Mouse (Mus musculus) olfactory bulb, adult 2 months (tissue): ENCODE data around the gene Pax4. TPM values are rescaled to one million over a fixed set of nuclear protein-coding genes. Genes with fewer than 3 reads are reported as not detected.

Experiments used
- H3K27ac ChIP-seq: fragments of 200-500 bp; 2 replicates; pipeline ENCODE4 v1.5.1; 2012; ENCODE audit warnings: low read depth, low read length; ENCODE audit not compliant: insufficient read depth
- H3K4me1 ChIP-seq: fragments of 200-500 bp; 2 replicates; pipeline ENCODE4 v1.6.1; 2012; ENCODE audit warnings: low read length; ENCODE audit not compliant: control insufficient read depth, insufficient read depth
- H3K4me3 ChIP-seq: fragments of 200-500 bp; 2 replicates; pipeline ENCODE4 v1.5.1; 2012; ENCODE audit warnings: mild to moderate bottlenecking, low read depth, low read length, moderate library complexity; ENCODE audit not compliant: insufficient read depth
- CTCF ChIP-seq: fragments of 200-500 bp; IDR thresholded peaks from 2 replicates; pipeline ENCODE4 v1.5.1; 2012; ENCODE audit warnings: low read depth, mild to moderate bottlenecking, low read length, moderate library complexity; ENCODE audit not compliant: insufficient read depth
- POLR2A ChIP-seq: fragments of 200-500 bp; IDR thresholded peaks from 2 replicates; pipeline ENCODE4 v1.6.1; 2012; ENCODE audit warnings: mild to moderate bottlenecking, low read depth, low read length, moderate library complexity; ENCODE audit not compliant: insufficient read depth
- WGBS: fragments of 180-500 bp; shearing (Covaris S2); methylation state at CpG from one replicate; pipeline ENCODE4 v1.1.7; 2018; 5-methylcytosine and 5-hydroxymethylcytosine counted together
- polyA plus RNA-seq: library from polyadenylated mRNA; stranded (reverse); fragments of >200 nt; gene quantifications from 2 replicates; pipeline ENCODE4 v1.2.4, GENCODE M21; 2012; ENCODE audit warnings: low replicate concordance; ENCODE audit not compliant: missing spikeins, insufficient read depth, insufficient read length

Pax4 gene
- polyA plus RNA-seq, 1 experiment, result not detected

- Histone ChIP-seq H3K27ac (no peak overlapping the region), H3K4me3 (no peak overlapping the region), H3K4me1 (peaks cover 31% of the 10 kb centered on the region)
- TF ChIP-seq POLR2A, result no peak
- no peak for TF ChIP-seq CTCF
- 55% methylated on average over 2 of the region's 2 CpGs for WGBS
Observed at GRCm38 (mm10) chr6:28419673-28420072, 29.5 kb downstream of the Pax4 start.

DNA sequence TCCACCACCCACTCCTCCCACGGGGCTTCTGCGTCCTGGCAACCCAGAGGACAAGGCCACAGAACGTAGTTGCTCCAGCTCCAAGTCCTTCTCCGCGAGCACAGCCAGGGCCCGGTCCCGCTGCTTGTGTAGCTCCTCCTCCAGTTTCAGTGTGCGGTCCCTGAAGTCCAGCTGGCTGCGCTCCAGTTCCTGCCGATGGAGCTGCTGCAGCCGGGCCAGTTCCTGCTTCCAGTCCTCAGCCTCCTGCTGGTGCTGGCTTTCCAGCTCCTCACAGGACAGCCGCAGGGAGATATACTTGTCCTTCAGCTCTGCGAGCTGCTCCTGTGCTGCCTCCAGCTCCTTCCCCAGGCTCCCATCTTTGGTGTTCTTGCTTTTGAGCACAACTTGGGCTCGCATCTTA, 30.7 kb downstream of the Pax4 start:
- Histone ChIP-seq H3K27ac (no peak overlapping the region), H3K4me3 (no peak overlapping the region), H3K4me1 (peaks cover 26% of the 10 kb centered on the region)
- 59% methylated on average over 14 of the region's 14 CpGs for WGBS
- TF ChIP-seq POLR2A (no peak), CTCF (no peak)

GRCm38 (mm10) chr6:28416981-28417380, 32.2 kb downstream of the Pax4 start:
- no peak overlapping the region for H3K4me3 ChIP-seq
- H3K27ac ChIP-seq, result no peak overlapping the region
- WGBS, result 63% methylated on average over 4 of the region's 4 CpGs
- TF ChIP-seq CTCF (no peak), POLR2A (no peak)
- peaks cover 26% of the 10 kb centered on the region for H3K4me1 ChIP-seq

- Histone ChIP-seq H3K27ac (no peak overlapping the region), H3K4me1 (no peaks in the 10 kb centered on the region), H3K4me3 (no peak overlapping the region)
- 75% methylated on average over 2 of the region's 2 CpGs for WGBS
- no peak for TF ChIP-seq CTCF
- no peak for TF ChIP-seq POLR2A
Observed at GRCm38 (mm10) chr6:28411236-28411635, 37.9 kb downstream of the Pax4 start.

GRCm38 (mm10) chr6:28410053-28410452, 39.1 kb downstream of the Pax4 start:
- Histone ChIP-seq H3K4me1 (no peaks in the 10 kb centered on the region), H3K4me3 (no peak overlapping the region), H3K27ac (no peak overlapping the region)
- no peak for TF ChIP-seq CTCF
- no peak for TF ChIP-seq POLR2A
- WGBS, result 86% methylated on average over 9 of the region's 9 CpGs

DNA sequence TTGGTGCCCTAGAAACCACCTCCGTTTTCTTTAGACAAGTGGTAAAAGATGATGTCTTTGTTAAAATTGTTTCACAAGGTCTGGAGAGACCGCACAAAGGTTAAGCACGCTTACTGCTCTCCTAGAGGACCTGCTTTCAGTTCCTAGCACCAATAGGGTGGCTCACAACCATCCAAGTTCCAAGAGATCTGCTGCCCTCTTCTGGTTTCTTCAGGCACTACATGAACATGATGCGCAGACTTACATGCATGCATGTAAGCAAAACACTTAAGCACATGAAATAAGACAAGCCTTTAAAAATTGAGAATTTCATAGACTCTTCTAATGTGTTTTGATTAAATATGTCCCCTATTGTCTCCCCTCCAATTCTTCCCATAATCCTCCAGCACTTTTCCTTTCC, 49.4 kb downstream of the Pax4 start:
- TF ChIP-seq CTCF (no peak), POLR2A (no peak)
- H3K4me1 ChIP-seq, result peaks cover 6% of the 10 kb centered on the region; the same call in 1 of the 2 replicates
- WGBS, result 98% methylated on average over 4 of the region's 4 CpGs

DNA sequence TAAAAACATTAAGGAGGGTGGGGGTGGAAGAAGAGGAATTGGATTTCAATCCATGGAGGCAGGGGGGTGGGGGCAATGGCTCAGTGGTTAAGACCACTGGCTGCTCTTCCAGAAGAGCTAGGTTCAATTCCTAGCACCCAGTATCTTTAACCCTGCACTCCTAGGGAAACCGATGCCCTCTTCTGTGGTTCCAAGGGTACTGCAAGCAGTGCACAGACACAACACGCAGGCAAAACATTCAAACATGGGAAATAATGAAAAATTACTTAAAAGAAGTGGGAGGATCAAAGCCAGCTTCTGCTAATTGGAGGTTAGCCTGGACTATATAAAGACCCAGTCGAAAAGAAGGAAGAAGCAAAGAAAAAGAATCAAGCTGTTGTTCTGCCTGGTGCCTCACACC, 50.4 kb downstream of the Pax4 start:
- Histone ChIP-seq H3K4me3 (no peak overlapping the region), H3K4me1 (peaks cover 6% of the 10 kb centered on the region; the same call in 1 of the 2 replicates), H3K27ac (no peak overlapping the region)
- TF ChIP-seq CTCF (no peak), POLR2A (no peak)
- WGBS, result 90% methylated on average over 3 of the region's 3 CpGs

More for the DNA sequence above, 49.4 kb downstream of the Pax4 start:
- Histone ChIP-seq H3K4me3 (no peak overlapping the region), H3K27ac (no peak overlapping the region)

DNA sequence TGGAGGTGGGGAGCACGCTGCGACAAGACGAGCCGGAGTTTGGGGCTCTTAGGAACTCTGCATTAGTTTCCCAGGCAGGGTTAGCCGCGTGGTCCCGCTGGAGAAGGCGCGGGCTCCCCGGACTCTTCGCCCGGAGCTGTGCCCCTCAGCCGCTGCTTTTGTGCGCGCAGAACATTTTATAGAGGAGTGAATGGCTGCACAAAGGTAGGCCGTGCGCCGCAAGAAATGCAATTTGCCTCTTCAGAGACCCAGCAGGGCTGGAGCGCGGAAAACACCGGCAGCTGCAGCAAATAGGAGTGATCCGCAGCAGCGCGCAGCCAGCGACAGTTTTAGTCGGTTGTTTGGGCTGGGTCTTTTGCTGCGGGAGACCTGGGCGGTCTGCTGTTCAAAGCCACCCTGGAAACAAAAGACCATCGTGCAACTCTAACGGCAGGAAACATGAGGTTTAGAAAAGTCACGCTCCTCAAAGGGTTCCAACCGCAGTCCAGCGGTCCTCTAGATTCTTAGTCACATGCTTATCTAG, 51.4 kb downstream of the Pax4 start, which contains the start of gene Zfp800:
Gene Zfp800 (minus strand): TSS at position 325 of the 523 bp plus-strand sequence.
- Histone ChIP-seq H3K27ac (no peak within 1 kb of the TSS), H3K4me3 (peak within 1 kb of the TSS; percentile 46), H3K4me1 (peaks cover 6% of the 10 kb centered on the region; the same call in 1 of the 2 replicates)
- TF ChIP-seq CTCF (no peak), POLR2A (no peak)
- 2% methylated on average over 33 of the region's 33 CpGs for WGBS

- Histone ChIP-seq H3K27ac (no peak overlapping the region), H3K4me3 (peak overlapping the region; percentile 46), H3K4me1 (peaks cover 6% of the 10 kb centered on the region; the same call in 1 of the 2 replicates)
- 11% methylated on average over 19 of the region's 19 CpGs for WGBS
- TF ChIP-seq POLR2A, result no peak
- no peak for TF ChIP-seq CTCF
Observed at GRCm38 (mm10) chr6:28396853-28397457, 52.2 kb downstream of the Pax4 start.
